Mouse (Mus musculus) common myeloid progenitor, adult 5-6 weeks (primary cell): ENCODE measurements at regions not wholly inside any gene's neighbourhood (a gene's known extent, or its start where the extent isn't known, plus 50 kb on each side); places are given as distances from the start of the nearest gene placed in this dataset.

Experiments
- ATAC-seq: replicated peaks from 2 replicates; pipeline ENCODE4 v1.8.0; 2016; ENCODE audit warnings: low read depth, mild to moderate bottlenecking, moderate TSS enrichment, inconsistent platforms; ENCODE audit not compliant: poor library complexity, severe bottlenecking

GRCm38 (mm10) chr6:31125328-31126118, 166.6 kb upstream of the Klf14 start:
- ATAC-seq: peak; percentile 46

- peak; percentile 83 for ATAC-seq
Observed at GRCm38 (mm10) chr6:31126131-31126871, 167.4 kb upstream of the Klf14 start.

DNA sequence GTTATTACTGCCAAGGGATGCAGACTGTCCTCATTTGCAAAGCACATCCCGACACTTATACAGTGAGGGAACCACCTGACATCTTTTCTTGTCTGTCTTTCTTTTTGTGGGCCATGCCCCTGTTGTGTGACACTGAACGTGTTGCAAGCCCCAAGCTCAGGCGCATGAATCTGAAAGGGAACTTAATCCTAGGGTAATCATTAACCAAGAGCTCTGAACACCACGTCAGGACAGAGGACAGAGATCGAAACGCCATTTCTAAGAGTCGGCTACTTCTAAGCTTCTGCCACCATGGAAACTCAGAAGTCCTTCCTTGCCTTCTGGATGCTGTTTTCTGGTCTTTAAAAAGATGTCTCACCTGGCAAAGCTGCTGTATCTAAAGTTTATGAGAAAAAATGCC, 170.3 kb upstream of the Klf14 start:
- no peak for ATAC-seq

DNA sequence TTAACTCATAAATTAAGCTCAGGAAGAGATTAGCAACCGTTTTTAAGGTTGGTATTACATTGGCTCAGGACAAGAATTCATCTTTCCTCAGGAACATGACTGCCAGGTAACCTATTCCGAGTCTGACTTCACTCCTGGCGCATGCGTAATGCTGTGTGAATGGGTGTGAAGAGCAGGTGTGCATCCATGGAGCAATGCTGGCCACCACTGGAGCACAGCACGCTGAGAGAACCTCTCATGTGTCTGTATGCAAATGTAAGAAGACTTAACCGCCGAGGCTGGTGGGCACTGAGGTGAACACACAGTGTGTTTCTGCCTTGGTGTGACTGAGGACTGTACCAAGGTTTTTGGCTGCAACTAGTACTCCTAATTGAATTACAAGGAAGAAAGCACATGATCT, 171.1 kb upstream of the Klf14 start:
- no peak for ATAC-seq

DNA sequence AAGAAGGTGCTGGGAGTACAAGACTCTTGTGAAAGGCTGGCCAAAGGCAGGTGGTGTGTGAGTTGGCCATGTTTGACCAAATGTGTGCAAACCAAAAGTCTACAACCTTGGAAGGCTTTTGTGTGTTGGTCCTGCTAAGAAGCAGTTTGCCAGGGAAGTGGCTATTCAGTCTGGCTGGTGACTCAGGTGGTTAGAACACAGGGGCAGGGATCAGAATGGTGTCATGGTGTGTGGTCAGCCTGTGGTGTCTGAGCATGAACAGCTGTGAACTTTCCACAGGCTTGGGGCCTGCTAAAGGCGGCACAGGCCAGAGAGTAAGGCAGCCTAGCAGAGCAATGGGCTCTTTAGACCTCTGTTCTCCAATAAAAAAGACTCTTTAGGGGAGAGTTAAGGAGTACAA, 171.6 kb upstream of the Klf14 start:
- no peak for ATAC-seq

DNA sequence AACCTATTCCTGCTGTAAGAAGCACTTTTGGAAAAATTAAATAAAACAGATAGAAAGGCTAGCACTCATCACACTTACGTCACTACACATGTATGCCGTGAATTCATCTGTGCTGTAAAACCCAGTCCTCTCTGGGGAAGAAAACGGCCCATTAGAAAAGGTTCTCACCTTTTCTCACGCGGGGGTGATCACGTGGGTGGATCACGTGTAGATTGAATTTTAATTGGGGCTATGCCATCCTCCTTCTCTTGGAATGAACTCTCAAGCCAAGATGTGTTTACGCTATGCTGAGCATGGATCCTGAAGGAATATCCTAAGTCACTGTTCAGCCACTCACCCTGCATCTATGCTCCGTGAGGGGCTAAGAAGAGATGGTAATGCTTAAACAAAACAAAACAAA, 172.8 kb upstream of the Klf14 start:
- no peak for ATAC-seq

- ATAC-seq: no peak
Observed at GRCm38 (mm10) chr6:31132396-31133190, 173.7 kb upstream of the Klf14 start.

GRCm38 (mm10) chr6:31133896-31134735, 175.2 kb upstream of the Klf14 start:
- peak; percentile 45; the same call in 1 of the 2 replicates for ATAC-seq

DNA sequence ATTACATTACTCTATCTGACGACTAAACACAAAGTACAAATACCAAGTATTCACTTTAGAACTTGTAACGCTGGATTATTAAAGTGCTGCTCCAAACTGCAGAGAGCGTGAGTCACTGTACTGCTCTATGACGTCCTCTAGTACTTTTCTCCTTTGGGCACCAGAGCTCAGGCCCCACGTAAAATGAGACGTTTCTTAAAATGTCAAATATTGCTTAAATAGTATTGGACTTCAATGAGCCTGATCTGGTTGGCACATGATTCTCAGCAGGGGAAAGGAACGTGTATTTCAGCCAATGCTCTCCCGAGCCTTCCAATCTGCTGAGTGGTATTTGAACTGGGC, 175.8 kb upstream of the Klf14 start:
- ATAC-seq: no peak

DNA sequence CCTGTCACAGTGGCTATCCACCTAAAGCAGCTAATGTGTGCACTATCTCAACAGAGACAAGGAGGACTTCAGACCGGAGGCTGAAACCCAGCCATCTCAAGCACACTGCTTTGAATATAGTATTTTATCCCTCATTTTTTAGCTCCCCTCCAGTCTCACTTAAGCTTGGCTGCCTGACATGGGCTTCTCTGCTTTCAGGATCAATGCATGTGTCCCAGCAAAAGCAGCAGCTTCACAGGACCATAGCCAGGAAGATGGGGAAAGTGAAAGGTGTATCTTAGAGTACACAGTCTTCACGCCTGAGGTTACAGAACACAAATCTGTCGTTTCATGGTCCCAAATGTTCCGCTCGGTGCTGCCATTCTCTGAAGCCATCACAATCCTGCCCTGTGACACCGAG, 176.7 kb upstream of the Klf14 start:
- no peak for ATAC-seq

DNA sequence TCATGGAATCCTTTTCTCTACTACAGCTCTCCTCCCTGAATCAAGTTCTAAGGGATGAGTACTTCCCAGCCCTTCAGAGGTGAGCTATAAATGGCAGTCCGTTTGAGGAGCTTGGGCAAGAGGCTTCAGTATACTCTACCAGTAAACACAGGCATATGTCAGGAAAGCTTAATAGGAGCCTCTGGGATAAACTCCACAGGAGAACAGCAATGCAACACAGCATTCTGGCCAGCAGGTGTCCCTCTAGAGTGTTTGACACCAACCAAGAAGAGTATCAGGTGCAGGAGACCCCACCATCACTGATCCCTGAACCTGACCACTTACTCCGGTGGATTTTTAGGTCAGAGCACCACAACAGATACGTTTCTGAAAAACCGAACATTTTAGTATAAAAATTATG, 178.0 kb upstream of the Klf14 start:
- ATAC-seq: peak; percentile 60; the same call in 1 of the 2 replicates

- no peak for ATAC-seq
Observed at GRCm38 (mm10) chr6:31137351-31137750, 178.5 kb upstream of the Klf14 start.

DNA sequence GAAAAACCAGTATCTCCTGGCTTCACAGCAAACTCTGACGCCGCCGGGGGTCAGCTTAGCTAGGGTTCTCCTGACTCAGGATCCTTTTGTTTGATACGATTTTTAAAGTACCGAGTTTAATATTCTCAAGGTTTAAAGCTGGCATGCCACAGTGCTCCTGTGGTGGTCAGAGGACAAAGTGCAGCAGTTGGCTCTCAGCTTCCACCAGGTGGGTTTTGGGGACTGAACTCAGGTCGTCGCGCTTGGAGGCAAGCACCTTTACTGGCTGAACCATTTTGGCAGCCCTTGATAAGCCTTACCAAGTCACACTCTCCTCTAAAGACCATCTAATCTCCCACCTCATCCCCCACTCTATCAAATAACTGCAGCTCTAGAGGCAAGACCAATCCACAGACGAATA, 181.1 kb upstream of the Klf14 start:
- no peak for ATAC-seq

GRCm38 (mm10) chr6:31140593-31140992, 181.7 kb upstream of the Klf14 start:
- no peak for ATAC-seq

- ATAC-seq: no peak
Observed at GRCm38 (mm10) chr6:31141486-31141885, 182.6 kb upstream of the Klf14 start.

DNA sequence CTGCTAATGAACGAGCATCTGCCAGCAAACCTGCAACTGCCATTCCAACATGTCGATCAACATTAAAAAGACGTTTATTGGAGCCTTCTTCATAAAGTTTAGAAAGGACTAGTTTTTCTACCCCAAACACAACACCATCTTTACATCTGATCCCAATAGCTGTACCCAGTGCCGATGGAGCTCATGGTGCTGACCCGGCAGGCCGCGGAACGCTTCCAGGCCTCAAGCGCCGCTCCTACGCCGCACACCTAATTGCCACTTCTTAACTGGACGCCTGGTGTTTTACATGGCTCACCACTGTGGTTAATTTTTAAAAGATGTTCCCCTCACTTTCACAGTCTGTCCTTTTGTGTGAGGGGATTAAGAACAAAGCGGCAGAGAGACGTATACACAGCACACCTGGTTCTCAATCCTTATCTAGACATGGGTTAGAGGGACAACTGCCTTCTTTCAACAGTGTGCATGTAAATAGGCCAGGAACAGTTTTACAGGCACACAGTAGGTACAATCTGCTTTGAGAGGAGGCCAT, 183.7 kb upstream of the Klf14 start:
- ATAC-seq: peak; percentile 68; the same call in 1 of the 2 replicates

DNA sequence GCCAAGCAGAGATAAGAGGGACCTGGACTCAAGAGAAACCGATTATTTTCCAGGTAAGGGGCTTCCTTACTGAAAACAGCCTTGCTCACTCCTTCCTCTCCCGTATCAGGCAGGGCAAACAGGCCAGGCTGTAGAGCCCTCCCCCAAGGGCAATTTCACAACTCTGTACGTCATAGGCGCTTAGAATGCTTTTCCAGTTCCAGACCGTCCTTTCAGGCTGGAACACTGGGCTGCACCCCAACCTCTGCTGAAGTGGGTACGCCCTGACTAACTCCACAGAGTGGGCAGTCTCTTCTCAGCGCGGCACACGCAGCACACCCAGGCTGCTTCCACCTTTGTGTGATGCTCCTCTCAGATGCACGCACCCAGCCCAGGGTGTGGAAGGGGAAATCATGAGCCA, 186.8 kb upstream of the Klf14 start:
- ATAC-seq: no peak

DNA sequence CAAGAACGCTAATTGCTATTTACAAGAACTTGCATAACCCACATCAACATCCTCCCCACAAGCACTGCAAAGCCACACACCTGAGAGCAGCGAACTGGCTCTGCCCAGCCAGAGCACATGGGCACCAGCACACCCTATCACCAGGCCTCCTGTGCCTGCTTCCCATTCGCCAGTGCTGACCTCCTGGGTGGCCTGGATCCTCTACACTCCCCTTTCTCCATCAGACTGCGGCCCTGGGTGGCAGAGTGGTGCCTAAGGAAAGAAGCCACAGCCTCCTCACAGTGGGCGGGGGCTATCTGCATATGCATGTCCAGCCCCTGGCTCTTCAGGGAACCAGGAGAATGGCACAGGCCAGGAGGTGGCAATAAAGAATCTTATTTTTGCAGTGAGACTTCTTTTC, 187.9 kb upstream of the Klf14 start:
- no peak for ATAC-seq

- no peak for ATAC-seq
Observed at GRCm38 (mm10) chr6:31147682-31148081, 188.8 kb upstream of the Klf14 start.
